Mouse (Mus musculus): ENCODE results near the gene Rgcc. TPM values are rescaled to one million over a fixed set of nuclear protein-coding genes. Genes with fewer than 3 reads are reported as not detected.
A peak's percentile ranks its signal among the peaks of the same experiment; 100 is the strongest.

Gene Rgcc
- polyA plus RNA-seq, 2 experiments, result 226 to 357 TPM

GRCm38 (mm10) chr14:79327033-79327432 lies 25.6 kb upstream of the Rgcc start:
- Histone ChIP-seq H3K36me3 (replicated peaks; ENCODE audit: control insufficient read depth, insufficient read depth, low read depth) (no peaks in the 10 kb centered on the region), H3K9ac (replicated peaks) (no peak overlapping the region), H3K4me1 (replicated peaks; ENCODE audit: control insufficient read depth in 2 of 2, insufficient read depth in 2 of 2, low read length in 1 of 2) (peaks cover 9 to 10% of the 10 kb centered on the region in 2 experiments), H3K4me2 (ENCODE audit: low read depth) (no peak overlapping the region), H3K9me3 (ENCODE audit: control insufficient read depth, low read length) (no peaks in the 10 kb centered on the region), H3K4me3 (ENCODE audit: insufficient read depth in 1 of 2, low read depth in 2 of 2, low read length in 2 of 2) (no peak overlapping the region), H3K27me3 (ENCODE audit: control insufficient read depth, insufficient read depth, low read length) (no peaks in the 10 kb centered on the region), H3K27ac (no peak overlapping the region)
- ATAC-seq (ENCODE audit: insufficient read depth) (no peak), DNase-seq (ENCODE audit: low read depth in 3 of 3, low spot score in 3 of 3) (peak in 1 of 3 experiments; percentile 35)
- WGBS (ENCODE audit: insufficient replicate concordance), result 20% methylated on average over 5 of the region's 5 CpGs
- TF ChIP-seq EP300 (IDR thresholded peaks at IDR 0.05; ENCODE audit: low read depth) (no peak), CTCF (IDR thresholded peaks at IDR 0.05; ENCODE audit: low read depth) (peak; percentile 82)

GRCm38 (mm10) chr14:79324112-79324840 lies 22.8 kb upstream of the Rgcc start:
- no peak for DNase-seq (ENCODE audit: low read depth in 3 of 3, low spot score in 3 of 3)
- ATAC-seq (ENCODE audit: insufficient read depth), result no peak
- Histone ChIP-seq H3K4me3 (ENCODE audit: insufficient read depth in 1 of 2, low read depth in 2 of 2, low read length in 2 of 2) (no peak overlapping the region), H3K9ac (replicated peaks) (no peak overlapping the region), H3K4me2 (ENCODE audit: low read depth) (no peak overlapping the region), H3K4me1 (replicated peaks; ENCODE audit: control insufficient read depth in 2 of 2, insufficient read depth in 2 of 2, low read length in 1 of 2) (no peaks in the 10 kb centered on the region), H3K9me3 (ENCODE audit: control insufficient read depth, low read length) (no peaks in the 10 kb centered on the region), H3K27ac (no peak overlapping the region), H3K27me3 (ENCODE audit: control insufficient read depth, insufficient read depth, low read length) (no peaks in the 10 kb centered on the region), H3K36me3 (replicated peaks; ENCODE audit: control insufficient read depth, insufficient read depth, low read depth) (no peaks in the 10 kb centered on the region)
- 75% methylated on average over 10 of the region's 10 CpGs for WGBS (ENCODE audit: insufficient replicate concordance)
- TF ChIP-seq CTCF (IDR thresholded peaks at IDR 0.05; ENCODE audit: low read depth) (no peak), EP300 (IDR thresholded peaks at IDR 0.05; ENCODE audit: low read depth) (no peak)

GRCm38 (mm10) chr14:79321881-79322280 lies 20.4 kb upstream of the Rgcc start:
- no peak for ATAC-seq (ENCODE audit: insufficient read depth)
- TF ChIP-seq EP300 (IDR thresholded peaks at IDR 0.05; ENCODE audit: low read depth) (no peak), CTCF (IDR thresholded peaks at IDR 0.05; ENCODE audit: low read depth) (no peak)

GRCm38 (mm10) chr14:79321152-79321551 lies 19.7 kb upstream of the Rgcc start:
- Histone ChIP-seq H3K4me1 (replicated peaks; ENCODE audit: control insufficient read depth in 2 of 2, insufficient read depth in 2 of 2, low read length in 1 of 2) (no peaks in the 10 kb centered on the region), H3K4me3 (ENCODE audit: insufficient read depth in 1 of 2, low read depth in 2 of 2, low read length in 2 of 2) (no peak overlapping the region), H3K9me3 (ENCODE audit: control insufficient read depth, low read length) (no peaks in the 10 kb centered on the region), H3K27me3 (ENCODE audit: control insufficient read depth, insufficient read depth, low read length) (no peaks in the 10 kb centered on the region), H3K9ac (replicated peaks) (no peak overlapping the region), H3K27ac (no peak overlapping the region), H3K4me2 (ENCODE audit: low read depth) (no peak overlapping the region), H3K36me3 (replicated peaks; ENCODE audit: control insufficient read depth, insufficient read depth, low read depth) (no peaks in the 10 kb centered on the region)
- ATAC-seq (ENCODE audit: insufficient read depth) (peak; percentile 74), DNase-seq (ENCODE audit: low read depth in 3 of 3, low spot score in 3 of 3) (peak in 1 of 3 experiments; percentile 47)
- TF ChIP-seq EP300 (IDR thresholded peaks at IDR 0.05; ENCODE audit: low read depth) (no peak), CTCF (IDR thresholded peaks at IDR 0.05; ENCODE audit: low read depth) (peak; percentile 85)
- WGBS (ENCODE audit: insufficient replicate concordance), result 33% methylated on average over 8 of the region's 8 CpGs

More at GRCm38 (mm10) chr14:79321881-79322280, 20.4 kb upstream of the Rgcc start:
- no peaks in the 10 kb centered on the region for H3K27me3 ChIP-seq (ENCODE audit: control insufficient read depth, insufficient read depth, low read length)
- H3K9ac ChIP-seq (replicated peaks), result no peak overlapping the region
- H3K27ac ChIP-seq, result no peak overlapping the region
- no peak for DNase-seq (ENCODE audit: low read depth in 3 of 3, low spot score in 3 of 3)
- no peaks in the 10 kb centered on the region for H3K4me1 ChIP-seq (replicated peaks; ENCODE audit: control insufficient read depth in 2 of 2, insufficient read depth in 2 of 2, low read length in 1 of 2)
- H3K9me3 ChIP-seq (ENCODE audit: control insufficient read depth, low read length), result no peaks in the 10 kb centered on the region
- no peaks in the 10 kb centered on the region for H3K36me3 ChIP-seq (replicated peaks; ENCODE audit: control insufficient read depth, insufficient read depth, low read depth)
- WGBS (ENCODE audit: insufficient replicate concordance), result 67% methylated on average over 5 of the region's 5 CpGs
- no peak overlapping the region for H3K4me2 ChIP-seq (ENCODE audit: low read depth)
- H3K4me3 ChIP-seq (ENCODE audit: insufficient read depth in 1 of 2, low read depth in 2 of 2, low read length in 2 of 2), result no peak overlapping the region

- 85% methylated on average over 2 of the region's 2 CpGs for WGBS (ENCODE audit: insufficient replicate concordance)
- ATAC-seq (ENCODE audit: insufficient read depth) (no peak), DNase-seq (ENCODE audit: low read depth in 3 of 3, low spot score in 3 of 3) (no peak)
- Histone ChIP-seq H3K4me1 (replicated peaks; ENCODE audit: control insufficient read depth in 2 of 2, insufficient read depth in 2 of 2, low read length in 1 of 2) (peaks cover 19% of the 10 kb centered on the region in 2 experiments), H3K36me3 (replicated peaks; ENCODE audit: control insufficient read depth, insufficient read depth, low read depth) (no peaks in the 10 kb centered on the region), H3K27me3 (ENCODE audit: control insufficient read depth, insufficient read depth, low read length) (no peaks in the 10 kb centered on the region), H3K9me3 (ENCODE audit: control insufficient read depth, low read length) (no peaks in the 10 kb centered on the region), H3K4me2 (ENCODE audit: low read depth) (no peak overlapping the region), H3K4me3 (ENCODE audit: insufficient read depth in 1 of 2, low read depth in 2 of 2, low read length in 2 of 2) (no peak overlapping the region), H3K9ac (replicated peaks) (no peak overlapping the region), H3K27ac (no peak overlapping the region)
- TF ChIP-seq EP300 (IDR thresholded peaks at IDR 0.05; ENCODE audit: low read depth) (no peak), CTCF (IDR thresholded peaks at IDR 0.05; ENCODE audit: low read depth) (no peak)
These were observed 16.2 kb upstream of the Rgcc start for GRCm38 (mm10) chr14:79317602-79318001.
